Mouse (Mus musculus) cerebellum, postnatal 14 days (tissue): ENCODE results near the gene Atp6v0a1.

Source experiments
- DNase-seq, 2 experiments: peaks; one replicate each; pipeline ENCODE4 v3.0.0; 2021; ENCODE audit warnings: mixed read lengths in 2 of 2

Atp6v0a1 gene

GRCm38 (mm10) chr11:101009046-101009887, at the start of gene Atp6v0a1:
Gene Atp6v0a1 (plus strand): TSS chr11:101009452.
- DNase-seq: peak; percentile 99

- peak; percentile 75 to 79 for DNase-seq
These were observed 49.8 kb upstream of the Atp6v0a1 start for GRCm38 (mm10) chr11:100959464-100959810.

GRCm38 (mm10) chr11:100959826-100960225, 49.4 kb upstream of the Atp6v0a1 start:
- DNase-seq: no peak

GRCm38 (mm10) chr11:100960540-100960939, 48.7 kb upstream of the Atp6v0a1 start:
- DNase-seq: peak; percentile 74 to 81

GRCm38 (mm10) chr11:100962371-100962911, 46.8 kb upstream of the Atp6v0a1 start:
- no peak for DNase-seq

- DNase-seq: no peak
These were observed 45.6 kb upstream of the Atp6v0a1 start for GRCm38 (mm10) chr11:100963647-100964046.

- DNase-seq: no peak
These were observed 45.1 kb upstream of the Atp6v0a1 start for GRCm38 (mm10) chr11:100964180-100964579.

GRCm38 (mm10) chr11:100964901-100965542, 44.2 kb upstream of the Atp6v0a1 start:
- no peak for DNase-seq

GRCm38 (mm10) chr11:100965760-100966159, 43.5 kb upstream of the Atp6v0a1 start:
- no peak for DNase-seq

GRCm38 (mm10) chr11:100967376-100967775, 41.9 kb upstream of the Atp6v0a1 start:
- no peak for DNase-seq

- no peak for DNase-seq
These were observed 41.3 kb upstream of the Atp6v0a1 start for GRCm38 (mm10) chr11:100967881-100968420.

GRCm38 (mm10) chr11:100968501-100968900, 40.8 kb upstream of the Atp6v0a1 start:
- no peak for DNase-seq

- DNase-seq: no peak
These were observed 40.0 kb upstream of the Atp6v0a1 start for GRCm38 (mm10) chr11:100969189-100969743.

GRCm38 (mm10) chr11:100969744-100970556, 39.3 kb upstream of the Atp6v0a1 start:
- DNase-seq: peak; percentile 21 to 27

GRCm38 (mm10) chr11:100970557-100970937, 38.7 kb upstream of the Atp6v0a1 start, which contains the start of gene Cavin1:
Gene Cavin1 (minus strand): TSS chr11:100970887.
- peak; percentile 67 to 79 for DNase-seq

GRCm38 (mm10) chr11:100971455-100971854, 37.8 kb upstream of the Atp6v0a1 start:
- no peak for DNase-seq

GRCm38 (mm10) chr11:100973245-100973644, 36.0 kb upstream of the Atp6v0a1 start:
- no peak for DNase-seq

GRCm38 (mm10) chr11:100974381-100974970, 34.8 kb upstream of the Atp6v0a1 start:
- DNase-seq: no peak

- DNase-seq: no peak
These were observed 34.0 kb upstream of the Atp6v0a1 start for GRCm38 (mm10) chr11:100975241-100975640.

- no peak for DNase-seq
These were observed 29.4 kb upstream of the Atp6v0a1 start for GRCm38 (mm10) chr11:100979887-100980286.

GRCm38 (mm10) chr11:100980438-100980837, 28.8 kb upstream of the Atp6v0a1 start:
- DNase-seq: no peak

- DNase-seq: no peak
These were observed 28.0 kb upstream of the Atp6v0a1 start for GRCm38 (mm10) chr11:100981236-100981635.
